Mouse (Mus musculus) G1E (cell line): ENCODE data around the gene Trp53rkb.

Experiments
- CTCF ChIP-seq: IDR thresholded peaks from 2 replicates; pipeline ENCODE4 v1.5.1; 2012; ENCODE audit warnings: low read depth, low read length, inconsistent platforms, mixed read lengths
- GATA1 ChIP-seq: IDR thresholded peaks from 2 replicates; pipeline ENCODE4 v1.6.1; 2012; ENCODE audit warnings: borderline replicate concordance, low read length, inconsistent platforms, mixed read lengths
- POLR2AphosphoS5 ChIP-seq: IDR thresholded peaks from 2 replicates; pipeline ENCODE4 v1.6.1; 2012; ENCODE audit warnings: low read depth, low read length, inconsistent platforms; ENCODE audit not compliant: insufficient replicate concordance

- no peak for TF ChIP-seq GATA1
- TF ChIP-seq CTCF = no peak
- no peak for TF ChIP-seq POLR2AphosphoS5
Observed at GRCm38 (mm10) chr2:166773587-166773986, 18.7 kb upstream of the Trp53rkb start.
